Mouse (Mus musculus) cerebellum, adult 9-11 months (tissue): Measurements from ENCODE around the gene Snx14.
"Not testable (repeated sequence)": the region's sequence is repeated elsewhere in the genome, so short reads cannot be mapped to it uniquely, and the experiment has no call there.

Experiments
- DNase-seq: peaks from one replicate; pipeline ENCODE4 v3.0.0; 2022

The Snx14 gene

DNA sequence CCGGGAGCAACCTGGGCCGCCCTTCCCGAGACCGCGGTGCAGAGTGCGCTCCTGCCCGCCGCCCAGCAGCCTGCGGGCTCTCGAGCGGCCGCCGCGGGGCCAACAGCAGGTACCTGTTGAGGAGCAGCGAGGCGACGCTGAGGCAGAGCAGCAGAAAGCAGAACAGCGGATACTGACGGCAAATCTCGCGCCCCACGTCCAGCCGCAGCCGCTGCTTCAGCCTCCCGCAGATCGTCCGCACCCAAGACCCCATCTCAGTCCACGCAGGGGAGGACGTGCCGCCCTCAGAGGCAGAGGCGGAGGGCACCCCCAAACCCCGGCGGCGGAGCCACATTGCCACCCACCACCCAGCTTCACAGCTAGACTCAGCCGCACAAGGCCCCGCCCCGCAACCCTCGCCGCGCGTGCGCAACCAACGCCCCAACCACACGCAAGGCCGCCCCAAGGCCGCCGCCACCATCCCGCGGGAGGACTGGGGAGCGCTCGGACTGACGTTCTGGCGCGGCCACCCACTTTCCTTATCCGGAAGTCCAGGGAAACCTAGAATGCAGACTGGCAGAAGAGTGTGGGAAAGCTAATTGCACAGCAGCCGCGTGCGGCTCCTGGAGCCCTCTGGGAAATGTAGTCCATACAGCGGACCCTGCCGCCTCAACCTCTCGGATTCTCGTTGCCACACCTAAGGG lies at the start of gene Snx14:
Gene Snx14, minus strand, starts transcription at position 404 of the 683 bp plus-strand sequence.
- DNase-seq, result peak; percentile 97

DNA sequence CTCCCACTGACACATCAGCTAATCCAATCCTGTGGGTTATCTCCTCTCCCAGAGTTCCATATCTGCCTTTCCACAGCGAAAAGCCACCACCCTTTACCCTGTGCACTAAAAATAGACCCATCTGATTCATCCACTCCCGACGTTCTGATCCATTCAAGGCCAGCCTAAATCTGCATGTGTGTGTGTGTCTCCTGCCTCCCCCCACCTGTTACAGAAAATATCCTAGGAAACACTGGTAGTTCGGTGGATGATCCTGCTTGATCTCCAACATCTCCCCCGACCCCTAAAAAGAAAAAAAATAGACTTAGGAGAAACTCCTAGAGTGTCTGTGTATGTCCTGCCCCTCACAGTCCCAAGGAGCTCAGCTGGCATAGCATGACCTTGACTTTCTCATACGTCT lies 45.8 kb upstream of the Snx14 start:
- peak; percentile 26 for DNase-seq

DNA sequence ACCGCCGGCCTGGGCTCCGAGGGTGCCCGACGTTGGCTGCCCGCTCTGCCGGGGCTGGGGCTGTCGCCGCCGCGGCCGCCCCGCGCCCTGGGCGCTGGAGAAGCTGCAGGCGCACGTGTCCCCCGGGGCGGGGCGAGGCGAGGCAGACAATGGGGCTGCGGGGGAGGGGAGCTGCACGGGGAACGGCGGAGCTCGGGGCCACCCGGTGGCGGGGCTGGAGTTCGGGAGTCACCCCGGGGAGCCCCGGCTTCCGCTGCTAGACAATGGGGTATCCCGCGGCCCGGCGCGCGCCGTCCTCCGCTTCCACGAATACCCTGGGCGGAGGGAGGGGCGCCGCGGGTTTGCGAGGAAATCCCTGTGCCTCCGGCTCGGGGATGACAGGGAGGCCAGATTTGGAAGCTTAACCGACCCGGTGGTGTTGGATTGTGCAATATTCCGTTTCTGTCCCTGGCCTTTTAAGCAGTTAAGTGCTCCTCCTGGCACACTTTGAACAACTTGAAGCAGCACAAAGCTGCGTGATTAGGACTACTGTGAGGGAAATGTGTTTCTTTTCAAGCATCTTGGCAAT lies 44.2 kb upstream of the Snx14 start:
- DNase-seq, result peak; percentile 92

DNA sequence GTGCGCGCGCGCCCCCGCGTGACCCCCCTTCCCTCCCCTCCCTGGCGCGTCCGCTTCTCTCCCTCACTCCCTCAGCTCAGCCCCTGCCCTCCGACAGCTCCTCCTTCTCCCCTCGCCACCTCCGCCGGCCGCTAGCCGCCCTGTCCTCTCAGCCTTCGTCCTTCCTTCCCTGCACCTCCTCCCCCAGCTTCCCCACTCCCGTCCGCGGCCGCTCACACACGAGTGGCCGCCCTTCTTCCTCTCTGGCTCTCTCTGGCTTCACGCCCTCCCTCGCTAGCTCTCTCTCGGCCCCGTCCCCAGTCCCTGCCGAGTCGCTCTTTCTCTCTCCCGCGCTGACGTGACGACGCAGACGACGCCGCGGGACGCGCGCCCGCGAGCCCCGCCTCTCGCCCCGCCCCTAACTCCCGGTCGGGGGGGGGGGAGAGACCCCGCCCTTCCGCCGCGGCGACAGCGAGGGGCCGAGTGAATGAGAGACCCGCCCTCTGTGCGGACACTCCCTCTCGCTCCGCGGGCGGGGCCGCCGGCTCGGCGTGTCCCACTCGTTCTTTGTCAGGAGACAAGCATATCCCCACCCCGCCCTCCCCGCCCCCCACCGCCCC lies 43.6 kb upstream of the Snx14 start, which contains the start of gene Syncrip:
Gene Syncrip, minus strand, starts transcription at position 345 of the 599 bp plus-strand sequence.
- DNase-seq, result peak; percentile 92

DNA sequence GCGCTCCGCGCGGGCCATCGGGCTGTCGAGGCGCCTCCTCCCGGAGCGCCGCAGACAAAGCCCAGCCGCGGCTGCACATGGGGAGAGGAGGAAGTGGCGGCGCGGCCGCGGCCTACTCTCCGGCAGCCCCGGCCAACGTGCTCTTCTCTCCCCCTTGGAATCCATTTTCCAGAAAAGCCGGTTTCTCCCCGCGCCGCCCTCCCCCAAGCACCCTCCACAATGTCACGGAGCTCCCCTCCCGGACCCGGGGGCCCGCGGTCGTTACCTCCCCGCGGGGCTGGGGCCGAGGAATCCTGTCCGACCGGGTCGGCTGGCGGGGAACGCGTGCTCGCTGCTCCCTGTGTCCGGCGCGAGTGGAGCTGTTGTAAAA lies 43.0 kb upstream of the Snx14 start:
- no peak for DNase-seq

DNA sequence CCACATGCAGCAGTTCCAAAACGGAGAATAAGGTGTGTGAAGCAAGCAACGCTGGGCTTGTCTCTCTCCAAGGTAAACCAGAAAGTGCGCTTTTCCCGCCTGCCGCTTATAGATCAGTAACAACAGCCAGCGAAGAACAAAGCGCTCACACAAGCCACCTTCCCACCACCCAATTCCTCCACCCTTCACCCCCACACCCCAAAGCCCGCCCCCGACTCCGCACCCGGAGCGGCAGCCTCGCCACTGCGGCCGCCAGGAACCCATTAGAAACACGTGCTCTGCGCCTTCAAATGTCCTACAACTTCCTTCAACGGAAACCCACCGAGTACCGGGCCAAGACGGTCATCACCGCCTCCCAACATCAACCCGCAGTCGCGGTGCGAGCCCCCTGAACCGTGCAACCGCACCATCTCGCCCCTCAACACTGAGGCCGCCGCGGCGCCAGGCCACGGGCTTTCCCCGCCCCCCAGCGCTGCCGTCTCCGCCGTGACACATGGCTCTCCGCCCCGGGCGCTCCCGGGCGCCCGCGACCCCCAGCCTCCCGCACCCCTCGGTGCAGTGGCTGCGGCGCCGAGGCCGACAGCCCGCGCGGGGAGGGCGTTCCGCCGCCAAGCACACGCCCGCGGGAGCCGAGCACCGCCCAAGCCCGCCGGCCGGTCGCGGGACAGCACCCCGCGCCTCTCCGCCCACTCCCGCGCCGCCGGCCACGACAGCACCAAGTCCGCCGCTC lies 42.5 kb upstream of the Snx14 start:
- DNase-seq, result peak; percentile 71

DNA sequence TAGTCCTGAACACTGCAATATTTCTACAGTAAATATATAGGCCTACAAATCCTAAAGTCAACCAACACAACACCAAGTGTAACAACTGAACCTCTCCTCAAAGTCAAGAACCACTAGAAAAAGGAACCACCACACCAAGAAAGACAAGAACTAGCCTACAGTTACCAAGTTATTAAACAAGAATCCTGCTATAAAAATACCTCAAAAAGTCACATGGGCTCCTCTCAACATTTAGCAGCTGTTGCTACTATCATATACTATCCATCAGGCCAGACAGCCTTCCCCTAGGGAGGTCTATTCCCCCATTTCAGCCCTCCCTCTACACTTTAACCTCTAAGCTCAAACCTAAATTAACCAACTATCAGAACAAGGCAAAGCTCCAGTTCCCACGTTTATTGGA lies 41.4 kb upstream of the Snx14 start:
- no peak for DNase-seq

DNA sequence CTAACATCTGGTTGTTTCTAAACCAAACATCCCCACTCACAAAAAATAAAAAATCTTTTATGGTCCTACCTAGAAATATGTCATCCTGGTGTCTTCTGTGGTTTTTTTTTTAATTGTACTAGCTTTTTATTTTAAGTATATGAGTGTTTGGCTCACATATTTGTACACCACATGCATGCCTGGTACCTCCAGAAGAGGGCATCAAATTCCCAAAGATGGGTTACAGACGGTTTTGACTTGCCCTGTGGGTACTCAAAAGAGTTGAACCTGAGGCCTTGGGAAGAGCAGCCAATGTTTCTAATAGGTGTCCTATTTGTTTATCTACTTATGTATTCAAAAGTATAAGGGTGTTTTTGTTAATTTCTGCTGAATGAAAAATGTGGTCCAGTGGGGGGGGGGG lies 37.4 kb upstream of the Snx14 start:
- no peak for DNase-seq

DNA sequence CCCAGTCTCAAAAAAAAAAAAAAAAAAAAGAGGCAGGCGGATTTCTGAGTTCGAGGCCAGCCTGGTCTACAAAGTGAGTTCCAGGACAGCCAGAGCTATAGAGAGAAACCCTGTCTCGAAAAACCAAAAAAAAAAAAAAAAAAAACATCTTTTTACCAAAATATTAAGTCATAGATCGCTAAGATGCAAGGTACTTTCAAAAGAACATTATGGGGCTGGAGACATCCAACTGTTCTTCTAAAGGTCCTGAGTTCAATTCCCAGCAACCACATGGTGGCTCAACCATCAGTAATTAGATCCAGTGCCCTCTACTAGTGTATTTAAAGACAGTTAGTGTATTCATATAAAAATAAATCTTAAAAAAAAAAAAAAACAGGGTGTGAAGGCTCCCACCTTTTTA lies 22.3 kb upstream of the Snx14 start:
- DNase-seq, result not testable (repeated sequence)

DNA sequence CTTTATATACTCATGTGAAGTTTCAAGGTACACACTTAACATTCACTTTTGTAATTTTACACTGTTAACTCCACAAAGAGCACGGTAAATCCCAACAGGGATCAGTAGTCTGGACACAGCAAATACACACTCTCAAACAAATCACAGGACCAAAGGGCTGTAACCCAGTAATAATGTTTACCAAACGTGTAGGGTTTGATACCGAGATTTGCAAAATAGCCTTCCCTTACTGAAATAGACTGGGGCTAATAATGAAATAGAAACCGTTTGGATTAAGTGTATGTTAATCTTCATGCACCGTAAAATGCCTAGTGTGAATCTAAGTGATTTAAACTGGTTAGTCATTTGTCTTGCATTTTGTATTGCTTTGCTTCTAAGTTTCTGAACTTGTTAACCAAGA lies 1.2 kb upstream of the Snx14 start:
- DNase-seq, result no peak

DNA sequence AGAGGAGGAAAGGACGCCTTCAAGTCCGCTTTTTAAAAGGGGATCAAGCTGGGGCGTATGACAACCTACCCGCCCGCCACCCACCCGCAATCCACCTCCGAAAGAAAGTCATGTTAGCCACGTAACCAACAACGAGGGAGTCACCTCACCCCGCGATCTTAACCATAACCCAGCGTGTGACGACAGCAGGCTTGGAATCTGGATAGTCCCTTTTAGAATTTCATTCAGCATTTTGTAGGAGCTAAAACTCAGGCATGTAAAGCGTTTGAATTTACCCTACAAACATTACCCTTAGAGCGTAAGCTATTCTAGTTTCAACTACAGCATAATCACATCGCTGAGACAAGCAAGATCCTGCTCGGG lies 461 bp upstream of the Snx14 start:
- DNase-seq, result no peak

DNA sequence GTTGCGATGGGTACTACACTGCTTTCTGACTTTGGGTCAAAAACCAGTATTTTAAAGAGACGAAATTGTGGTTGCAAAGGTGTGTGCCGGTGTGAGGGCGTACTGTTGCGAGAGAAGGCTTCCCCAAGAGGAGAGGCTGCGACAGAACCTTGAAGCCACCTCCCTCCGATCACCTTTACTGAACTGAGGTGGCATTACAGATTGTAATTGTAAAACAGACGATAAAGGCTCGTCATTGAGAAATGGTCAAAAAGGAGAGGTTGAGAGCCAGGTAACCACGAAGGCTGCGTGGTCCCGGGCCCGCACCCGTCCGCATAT lies 562 bp downstream of the Snx14 start:
- DNase-seq, result no peak

DNA sequence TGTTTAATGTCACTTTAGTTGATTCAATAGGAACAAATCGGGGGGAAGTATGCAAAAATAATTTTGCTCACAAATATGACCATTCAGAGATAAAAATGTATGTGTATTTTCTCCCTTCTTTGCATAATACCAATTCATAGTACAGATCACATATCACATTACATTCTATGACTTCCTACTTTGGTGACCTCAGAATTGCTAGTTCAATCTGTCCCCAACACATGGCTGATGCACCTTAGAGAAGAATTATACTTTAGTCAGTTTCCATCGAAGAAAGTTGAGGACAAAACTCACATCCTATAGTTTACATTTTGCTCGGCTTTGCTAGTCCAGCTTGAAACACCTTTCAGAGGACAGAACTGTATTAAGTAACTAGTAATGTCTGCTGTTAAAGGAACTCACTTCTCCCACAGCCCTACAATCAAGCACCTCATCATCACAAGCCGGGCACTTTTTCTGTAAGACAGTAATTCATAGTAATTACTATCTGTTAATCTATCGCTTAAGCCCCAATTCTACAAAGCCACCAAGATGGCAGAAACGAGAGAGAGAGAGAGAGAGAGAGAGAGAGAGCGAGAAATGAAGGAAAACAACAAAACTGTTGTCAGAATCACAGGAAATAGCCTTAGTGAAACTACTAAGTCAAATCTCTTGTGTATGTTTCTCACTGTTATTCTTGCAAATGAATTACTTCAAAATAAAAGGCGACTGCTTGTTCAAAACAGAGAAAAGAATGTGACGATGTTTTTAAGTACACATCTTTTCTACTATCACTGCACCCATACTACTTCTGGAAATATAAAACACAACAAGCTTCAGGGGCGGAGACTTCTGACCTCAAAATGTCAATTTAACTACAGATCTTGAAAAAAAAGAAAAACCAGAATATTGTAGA lies 1.2 kb downstream of the Snx14 start:
- DNase-seq, result no peak

DNA sequence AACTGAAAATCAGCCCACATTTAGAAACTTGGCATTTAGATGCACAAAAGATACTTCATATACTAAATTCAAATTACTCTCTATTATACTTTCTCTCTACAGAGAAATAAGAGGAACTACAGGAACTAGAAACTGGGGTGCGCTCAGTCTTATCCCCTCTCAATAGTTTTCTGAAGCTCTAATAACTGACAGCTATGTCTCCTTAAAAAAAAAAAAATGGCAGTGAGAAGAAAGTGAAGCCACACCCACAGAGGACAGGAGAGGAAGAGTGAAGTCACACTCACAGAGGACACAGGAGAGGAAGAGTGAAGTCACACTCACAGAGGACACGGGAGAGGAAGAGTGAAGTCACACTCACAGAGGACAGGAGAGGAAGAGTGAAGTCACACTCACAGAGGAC lies 14.4 kb downstream of the Snx14 start:
- no peak for DNase-seq

DNA sequence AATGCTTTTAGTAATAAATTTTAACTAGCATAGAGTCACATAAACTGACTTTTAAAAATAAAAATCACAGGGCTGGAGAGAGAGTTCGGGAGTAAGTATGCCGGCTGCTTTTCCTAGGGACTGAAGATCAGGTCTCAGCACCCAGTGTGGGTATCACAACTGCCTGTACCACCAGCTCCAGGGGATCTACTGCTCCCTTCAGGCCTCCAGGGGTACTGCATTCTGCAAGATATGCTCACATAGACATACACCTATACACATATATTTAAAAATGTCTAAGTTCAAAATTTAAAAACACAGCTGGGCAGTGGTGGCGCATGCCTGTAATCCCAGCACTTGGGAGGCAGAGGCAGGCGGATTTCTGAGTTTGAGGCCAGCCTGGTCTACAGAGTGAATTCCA lies 16.3 kb downstream of the Snx14 start:
- DNase-seq, result no peak

DNA sequence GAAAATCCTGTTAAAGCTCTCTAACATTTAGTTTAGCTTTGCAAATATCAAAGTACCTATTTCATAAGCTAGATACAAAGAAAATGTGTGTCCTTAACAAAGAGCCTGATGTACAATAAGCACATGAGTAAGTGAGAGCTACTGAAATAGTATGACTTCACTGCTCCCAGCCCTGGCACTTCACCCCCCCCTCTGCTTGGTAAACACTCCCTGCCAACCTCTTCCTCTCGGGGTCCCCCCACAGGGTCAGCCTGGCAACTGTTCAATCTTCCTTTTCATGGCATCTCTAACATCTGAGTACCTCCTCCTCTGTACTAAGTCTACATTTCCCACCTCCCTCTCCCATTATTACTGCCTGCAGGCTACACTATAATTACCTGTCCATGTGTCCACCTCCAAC lies 22.0 kb downstream of the Snx14 start:
- no peak for DNase-seq

DNA sequence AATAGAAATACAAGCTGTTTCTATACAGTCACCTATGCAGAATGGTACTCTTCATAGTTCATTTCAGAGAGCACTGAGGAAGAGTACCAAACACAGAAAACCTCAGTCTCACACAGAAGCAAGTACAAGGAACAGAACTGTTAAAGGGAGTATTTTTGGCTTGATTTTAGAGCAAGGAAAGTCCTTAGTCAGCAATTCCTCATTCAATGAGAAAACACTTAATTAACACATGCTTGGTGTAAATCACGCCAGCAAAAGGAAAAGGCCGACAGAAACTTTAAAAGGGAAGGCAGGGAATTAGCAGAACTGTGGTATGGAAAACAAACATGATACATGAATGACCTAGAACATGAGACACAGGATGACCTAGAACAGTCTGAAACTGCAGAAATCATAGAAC lies 28.8 kb downstream of the Snx14 start:
- DNase-seq, result no peak

DNA sequence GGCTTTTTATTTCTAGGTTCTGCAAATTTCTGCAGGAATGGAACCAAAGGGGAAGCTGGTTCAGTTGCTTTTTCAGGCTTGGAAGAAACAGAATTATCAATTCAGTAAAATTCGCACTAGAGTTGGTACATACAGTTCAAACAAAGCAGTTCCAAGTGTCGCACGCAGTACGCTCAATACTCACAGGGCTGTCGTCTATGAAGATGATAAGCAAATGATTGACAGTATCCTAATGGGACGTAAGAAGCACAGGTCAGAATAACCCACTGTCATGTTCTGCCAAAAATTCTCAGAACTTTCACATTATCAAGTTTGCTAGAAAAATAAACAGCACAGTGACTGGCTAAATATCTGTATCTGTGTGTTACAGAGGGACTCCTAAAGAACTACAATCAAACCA lies 34.2 kb downstream of the Snx14 start:
- DNase-seq, result no peak

DNA sequence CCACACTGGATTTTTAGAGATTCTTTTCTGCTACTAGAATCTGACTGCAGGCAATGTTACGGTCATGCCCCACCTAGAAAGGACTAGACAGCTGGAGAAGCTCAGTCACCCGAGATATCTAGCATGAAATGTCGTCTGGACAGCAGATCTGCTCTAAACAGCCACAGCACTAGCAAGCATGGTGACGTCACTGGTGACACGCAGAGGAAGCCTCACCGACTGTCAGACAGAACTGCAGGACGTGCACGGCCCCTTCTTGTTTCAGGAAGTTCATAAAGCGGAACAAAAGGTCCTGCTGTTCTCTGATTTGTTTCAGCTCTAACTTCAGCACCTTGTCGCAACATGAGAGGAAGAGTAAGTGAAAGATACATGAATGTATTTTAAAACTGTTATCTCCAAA lies 34.7 kb downstream of the Snx14 start:
- DNase-seq, result no peak

DNA sequence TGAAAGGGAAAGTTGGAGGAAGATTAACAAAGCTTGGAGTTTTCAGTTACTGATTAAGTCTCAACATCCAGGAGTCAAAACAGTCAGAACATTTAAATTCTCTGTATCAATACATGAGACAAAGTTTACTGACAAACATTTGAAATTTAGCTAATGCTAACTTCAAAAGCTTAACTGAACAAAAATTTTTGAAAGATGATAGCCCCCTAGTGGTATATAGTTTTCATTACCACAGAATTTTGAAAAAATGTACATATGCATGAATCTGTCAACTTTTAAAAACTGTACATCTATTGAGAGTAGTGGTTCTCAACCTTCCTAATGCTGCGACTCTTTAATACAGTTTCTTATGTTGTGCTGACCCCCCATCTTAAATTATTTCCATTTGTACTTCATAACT lies 40.3 kb downstream of the Snx14 start:
- DNase-seq, result no peak

DNA sequence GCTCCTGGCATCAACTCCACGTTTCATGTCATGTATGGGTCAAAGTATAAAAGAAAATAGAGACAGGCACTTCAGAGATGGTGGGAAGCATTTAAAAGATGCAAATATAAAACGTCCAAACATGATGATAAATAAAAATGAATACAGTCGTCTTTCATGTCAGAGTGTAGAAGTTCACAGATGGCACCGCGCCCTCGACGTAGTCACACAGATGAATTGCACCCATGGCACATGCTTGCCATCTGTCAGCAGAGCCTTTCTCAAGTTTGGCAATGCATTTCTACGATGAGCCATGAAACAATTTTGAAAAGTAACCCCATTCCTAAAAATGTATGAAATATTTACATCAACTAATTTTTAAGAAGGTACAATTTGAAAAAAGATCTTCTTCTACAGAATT lies 43.9 kb downstream of the Snx14 start:
- DNase-seq, result no peak

DNA sequence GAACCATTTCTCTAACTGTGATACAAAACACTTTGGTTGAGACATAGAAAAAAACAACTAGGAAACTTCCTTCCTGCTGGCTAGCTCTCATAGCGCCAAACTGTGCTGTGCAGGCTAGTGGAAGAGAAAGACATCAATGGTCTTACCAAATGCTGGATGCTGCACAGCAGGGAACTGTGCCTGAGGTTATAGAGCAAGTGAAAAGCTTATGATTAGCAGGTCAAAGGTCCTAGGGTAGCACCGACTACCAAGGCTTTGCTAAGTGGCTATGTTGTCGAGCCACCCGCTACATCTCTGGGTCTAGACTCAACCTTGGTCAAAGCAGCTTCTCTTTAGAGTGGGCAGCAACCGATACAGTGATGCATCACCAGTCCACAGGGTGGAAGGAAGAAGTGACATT lies 49.9 kb downstream of the Snx14 start:
- no peak for DNase-seq

DNA sequence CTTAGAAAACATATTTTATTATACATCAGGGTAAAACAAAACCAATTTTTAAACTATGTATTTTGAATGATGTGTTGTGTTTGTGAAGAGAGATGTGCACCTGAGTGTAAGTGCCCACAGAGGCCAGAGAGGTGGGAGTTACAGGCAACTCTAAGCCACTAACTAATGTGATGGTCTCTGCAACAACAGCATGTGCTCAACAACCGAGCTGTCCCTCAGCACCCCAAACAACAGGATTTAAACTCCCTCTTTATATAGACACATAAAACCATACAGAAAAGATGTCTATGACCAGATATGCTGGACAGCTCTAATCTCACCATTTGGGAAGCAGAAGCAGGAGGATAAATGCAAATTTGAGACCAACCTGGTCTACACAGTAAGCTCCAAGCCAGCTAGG lies 58.2 kb downstream of the Snx14 start:
- DNase-seq, result no peak
